Mouse (Mus musculus): ENCODE measurements around the gene Pitpnm3. TPM values are rescaled to one million over a fixed set of nuclear protein-coding genes. Genes with fewer than 3 reads are reported as not detected.

Gene Pitpnm3
- polyA plus RNA-seq, 1 experiment from 2014 or later, result 0.24 TPM

DNA sequence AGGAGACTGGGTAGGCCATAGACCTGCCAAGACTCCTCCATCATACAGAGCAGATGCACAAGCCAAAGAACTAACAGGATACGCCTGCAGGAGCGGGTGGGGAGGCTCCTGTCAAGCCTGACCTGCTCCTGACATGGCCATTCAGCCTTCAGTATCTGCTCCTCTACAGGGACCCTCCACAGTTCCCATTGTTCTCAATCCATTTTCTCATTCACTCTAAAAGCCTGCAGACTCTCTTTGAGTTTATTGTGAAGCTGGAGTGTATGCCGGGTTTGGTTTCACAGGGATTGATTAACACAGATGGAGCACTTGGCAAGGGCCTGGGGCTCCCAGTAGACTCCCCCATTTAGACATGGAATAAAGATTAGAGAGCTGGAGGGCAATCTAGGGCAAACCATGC lies 12.3 kb upstream of the Pitpnm3 start:
- DNase-seq (ENCODE audit: low spot score) (no peak), ATAC-seq (ENCODE audit: insufficient number of reproducible peaks, low FRiP score, low TSS enrichment, low read depth) (no peak)
- Histone ChIP-seq H3K36me3 (ENCODE audit: control insufficient read depth, insufficient read depth, low read length) (no peaks in the 10 kb centered on the region), H3K9ac (ENCODE audit: low read length) (no peak overlapping the region), H3K27ac (replicated peaks; ENCODE audit: low read depth, low read length) (no peak overlapping the region), H3K4me3 (ENCODE audit: low read depth, low read length) (no peak overlapping the region), H3K4me1 (ENCODE audit: control insufficient read depth, insufficient read depth, low read length) (no peaks in the 10 kb centered on the region), H3K4me2 (ENCODE audit: low read depth, severe bottlenecking) (no peak overlapping the region), H3K27me3 (ENCODE audit: control insufficient read depth, insufficient read depth, low read length) (no peaks in the 10 kb centered on the region), H3K9me3 (ENCODE audit: control insufficient read depth, low read length) (no peaks in the 10 kb centered on the region)
- WGBS, result 68% methylated on average over 3 of the region's 3 CpGs

DNA sequence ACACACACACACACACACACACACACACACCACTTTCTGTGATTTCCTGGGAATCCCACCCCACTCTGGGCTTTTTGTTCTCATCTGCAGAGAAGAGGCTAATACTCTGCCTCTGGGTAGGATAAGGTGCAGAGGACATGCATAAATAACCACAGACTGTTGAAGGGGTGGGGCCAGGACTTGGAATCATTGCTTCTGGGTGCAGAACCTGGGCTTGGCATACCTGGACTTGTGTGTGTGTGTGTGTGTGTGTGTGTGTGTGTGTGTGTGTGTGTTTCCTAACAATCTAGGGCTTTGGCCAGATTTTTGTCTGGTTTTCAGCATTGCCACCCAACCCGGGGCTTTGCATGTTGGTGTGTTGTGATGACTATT lies 10.3 kb upstream of the Pitpnm3 start:
- H3K27ac ChIP-seq (replicated peaks; ENCODE audit: low read depth, low read length), result no peak overlapping the region
- ATAC-seq (ENCODE audit: insufficient number of reproducible peaks, low FRiP score, low TSS enrichment, low read depth), result no peak
- H3K4me2 ChIP-seq (ENCODE audit: low read depth, severe bottlenecking), result no peak overlapping the region
- H3K9ac ChIP-seq (ENCODE audit: low read length), result no peak overlapping the region
- no peaks in the 10 kb centered on the region for H3K4me1 ChIP-seq (ENCODE audit: control insufficient read depth, insufficient read depth, low read length)
- H3K36me3 ChIP-seq (ENCODE audit: control insufficient read depth, insufficient read depth, low read length), result no peaks in the 10 kb centered on the region
- no peak overlapping the region for H3K4me3 ChIP-seq (ENCODE audit: low read depth, low read length)
- DNase-seq (ENCODE audit: low spot score), result no peak
- H3K9me3 ChIP-seq (ENCODE audit: control insufficient read depth, low read length), result no peaks in the 10 kb centered on the region
- no peaks in the 10 kb centered on the region for H3K27me3 ChIP-seq (ENCODE audit: control insufficient read depth, insufficient read depth, low read length)
- 89% methylated on average over 1 of the region's 1 CpGs for WGBS

DNA sequence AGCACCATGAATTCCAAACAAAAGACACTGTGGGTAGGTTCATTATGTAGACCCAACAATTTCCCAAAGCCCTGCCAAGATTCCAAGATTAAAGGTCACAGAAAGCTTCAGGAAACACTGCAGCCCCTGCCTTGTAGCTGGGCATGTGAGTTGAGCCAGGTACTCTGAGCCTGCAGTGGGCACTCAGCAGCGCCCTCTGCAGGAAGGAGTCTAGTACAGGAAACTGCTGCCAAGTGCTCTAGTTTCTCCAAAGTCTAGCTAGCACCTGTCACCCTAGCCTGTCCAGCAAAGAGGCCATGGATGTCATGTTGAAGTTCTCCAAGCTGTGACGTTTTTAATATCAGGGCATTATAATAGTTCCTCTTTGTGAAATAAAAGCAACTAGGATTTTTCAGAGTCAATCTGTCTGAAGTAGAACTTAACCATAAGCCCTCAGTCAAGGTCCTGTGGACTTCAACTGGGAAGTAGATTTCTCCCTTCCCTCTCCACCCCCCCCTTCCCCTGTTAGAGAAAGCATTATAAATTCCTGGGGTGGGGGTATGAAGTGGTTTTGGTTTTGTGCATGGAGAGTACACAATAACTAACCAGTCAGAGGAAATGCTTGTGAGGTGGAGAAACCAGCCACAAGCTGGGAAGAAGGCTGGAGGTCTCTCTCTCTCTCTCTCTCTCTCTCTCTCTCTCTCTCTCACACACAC lies 9.8 kb upstream of the Pitpnm3 start:
- Histone ChIP-seq H3K4me3 (ENCODE audit: low read depth, low read length) (no peak overlapping the region), H3K27ac (replicated peaks; ENCODE audit: low read depth, low read length) (no peak overlapping the region), H3K4me2 (ENCODE audit: low read depth, severe bottlenecking) (no peak overlapping the region), H3K4me1 (ENCODE audit: control insufficient read depth, insufficient read depth, low read length) (no peaks in the 10 kb centered on the region), H3K9me3 (ENCODE audit: control insufficient read depth, low read length) (no peaks in the 10 kb centered on the region), H3K27me3 (ENCODE audit: control insufficient read depth, insufficient read depth, low read length) (no peaks in the 10 kb centered on the region), H3K36me3 (ENCODE audit: control insufficient read depth, insufficient read depth, low read length) (no peaks in the 10 kb centered on the region), H3K9ac (ENCODE audit: low read length) (no peak overlapping the region)
- ATAC-seq (ENCODE audit: insufficient number of reproducible peaks, low FRiP score, low TSS enrichment, low read depth) (no peak), DNase-seq (ENCODE audit: low spot score) (peak; percentile 49)
- 6% methylated on average over 2 of the region's 2 CpGs for WGBS

DNA sequence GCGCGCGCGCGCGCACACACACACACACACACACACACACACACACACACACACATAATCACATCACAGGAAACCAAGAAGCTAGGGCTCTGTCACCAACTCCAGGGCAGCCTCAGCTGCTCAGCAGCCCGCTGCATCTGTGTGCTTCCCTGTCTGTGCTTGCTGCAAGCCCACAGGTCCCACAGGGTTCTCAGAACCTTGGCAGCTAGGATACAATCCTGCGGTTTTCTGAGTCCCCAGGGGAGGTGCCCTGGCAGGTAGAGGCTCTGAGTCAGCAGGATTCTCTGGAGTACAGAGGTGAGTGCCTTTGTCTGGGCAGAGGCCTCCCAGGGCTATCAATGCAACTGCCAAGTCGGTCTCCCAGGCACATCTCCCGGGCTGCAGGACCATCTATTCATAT lies 7.3 kb upstream of the Pitpnm3 start:
- DNase-seq (ENCODE audit: low spot score) (no peak), ATAC-seq (ENCODE audit: insufficient number of reproducible peaks, low FRiP score, low TSS enrichment, low read depth) (no peak)
- Histone ChIP-seq H3K27me3 (ENCODE audit: control insufficient read depth, insufficient read depth, low read length) (no peaks in the 10 kb centered on the region), H3K36me3 (ENCODE audit: control insufficient read depth, insufficient read depth, low read length) (no peaks in the 10 kb centered on the region), H3K4me2 (ENCODE audit: low read depth, severe bottlenecking) (no peak overlapping the region), H3K4me1 (ENCODE audit: control insufficient read depth, insufficient read depth, low read length) (no peaks in the 10 kb centered on the region), H3K4me3 (ENCODE audit: low read depth, low read length) (no peak overlapping the region), H3K9me3 (ENCODE audit: control insufficient read depth, low read length) (no peaks in the 10 kb centered on the region), H3K27ac (replicated peaks; ENCODE audit: low read depth, low read length) (no peak overlapping the region), H3K9ac (ENCODE audit: low read length) (no peak overlapping the region)
- WGBS, result 48% methylated on average over 10 of the region's 10 CpGs

DNA sequence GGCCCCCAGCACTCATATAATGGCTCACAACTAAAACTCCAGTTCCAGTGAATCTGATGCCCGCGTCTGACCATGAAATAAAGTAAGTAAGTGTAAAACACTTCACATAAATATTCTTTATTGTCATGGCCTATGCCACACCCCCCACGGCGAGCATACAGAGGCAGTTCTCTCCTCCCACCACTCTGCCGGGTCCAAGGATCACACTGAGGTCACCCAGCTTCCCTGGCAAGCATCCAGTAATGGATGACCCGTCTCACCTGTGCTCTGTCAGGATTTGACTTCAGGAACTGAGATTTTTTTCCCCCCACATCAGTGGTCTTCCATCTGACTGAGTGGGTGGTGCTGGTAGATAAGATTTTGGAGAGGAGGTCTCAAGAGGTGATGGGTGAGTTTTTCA lies 4.6 kb upstream of the Pitpnm3 start:
- DNase-seq (ENCODE audit: low spot score), result no peak
- Histone ChIP-seq H3K4me3 (ENCODE audit: low read depth, low read length) (no peak overlapping the region), H3K9me3 (ENCODE audit: control insufficient read depth, low read length) (no peaks in the 10 kb centered on the region), H3K9ac (ENCODE audit: low read length) (no peak overlapping the region), H3K4me1 (ENCODE audit: control insufficient read depth, insufficient read depth, low read length) (peaks cover 3% of the 10 kb centered on the region; the same call in 1 of the 2 replicates), H3K36me3 (ENCODE audit: control insufficient read depth, insufficient read depth, low read length) (no peaks in the 10 kb centered on the region), H3K27me3 (ENCODE audit: control insufficient read depth, insufficient read depth, low read length) (peaks cover 25% of the 10 kb centered on the region), H3K27ac (replicated peaks; ENCODE audit: low read depth, low read length) (no peak overlapping the region), H3K4me2 (ENCODE audit: low read depth, severe bottlenecking) (no peak overlapping the region)
- WGBS, result 61% methylated on average over 6 of the region's 6 CpGs
- no peak for ATAC-seq (ENCODE audit: insufficient number of reproducible peaks, low FRiP score, low TSS enrichment, low read depth)

DNA sequence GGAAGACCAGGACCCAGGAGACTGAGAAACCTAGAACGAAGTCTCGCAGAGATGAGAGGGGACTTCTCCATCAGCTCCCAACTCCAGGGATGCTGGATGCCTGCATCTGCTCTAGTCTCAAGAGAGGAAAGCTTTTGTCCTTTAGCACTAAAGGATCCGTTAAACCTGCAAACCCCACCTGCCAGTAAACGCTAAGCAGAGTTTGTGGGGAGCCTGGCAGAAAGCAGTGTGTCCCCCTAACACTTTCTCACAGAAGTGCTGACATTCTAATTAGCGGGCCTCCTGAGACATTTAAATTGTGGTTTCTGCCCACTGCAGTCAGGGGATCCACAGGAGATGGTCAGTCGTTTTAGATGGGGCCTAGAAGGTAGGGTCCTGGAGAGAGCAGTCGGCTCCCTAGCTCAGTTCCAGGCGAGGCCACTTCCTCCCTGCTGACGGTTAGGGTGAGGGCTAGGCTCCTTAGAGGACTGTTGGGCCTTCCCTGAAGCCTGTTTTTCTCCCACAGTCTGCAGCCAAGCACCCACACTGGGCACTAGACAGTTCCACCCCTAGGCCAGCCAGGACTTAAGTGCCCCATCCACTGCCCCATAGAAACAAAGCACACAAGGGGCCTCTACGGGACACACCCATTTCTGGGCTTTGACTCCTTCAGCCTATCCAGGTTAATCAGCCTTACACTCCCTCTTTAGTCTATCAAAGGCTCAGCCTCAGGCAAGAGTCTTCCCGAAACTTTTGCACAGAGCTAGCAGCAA lies 829 bp upstream of the Pitpnm3 start:
- WGBS, result 20% methylated on average over 11 of the region's 11 CpGs
- ATAC-seq (ENCODE audit: insufficient number of reproducible peaks, low FRiP score, low TSS enrichment, low read depth) (no peak), DNase-seq (ENCODE audit: low spot score) (no peak)
- Histone ChIP-seq H3K27me3 (ENCODE audit: control insufficient read depth, insufficient read depth, low read length) (peaks cover 51% of the 10 kb centered on the region), H3K9me3 (ENCODE audit: control insufficient read depth, low read length) (no peaks in the 10 kb centered on the region), H3K4me3 (ENCODE audit: low read depth, low read length) (peak overlapping the region; percentile 45; the same call in 1 of the 2 replicates), H3K9ac (ENCODE audit: low read length) (no peak overlapping the region), H3K36me3 (ENCODE audit: control insufficient read depth, insufficient read depth, low read length) (no peaks in the 10 kb centered on the region), H3K27ac (replicated peaks; ENCODE audit: low read depth, low read length) (no peak overlapping the region), H3K4me2 (ENCODE audit: low read depth, severe bottlenecking) (peak overlapping the region; percentile 99; the same call in 1 of the 2 replicates), H3K4me1 (ENCODE audit: control insufficient read depth, insufficient read depth, low read length) (peaks cover 3% of the 10 kb centered on the region; the same call in 1 of the 2 replicates)

DNA sequence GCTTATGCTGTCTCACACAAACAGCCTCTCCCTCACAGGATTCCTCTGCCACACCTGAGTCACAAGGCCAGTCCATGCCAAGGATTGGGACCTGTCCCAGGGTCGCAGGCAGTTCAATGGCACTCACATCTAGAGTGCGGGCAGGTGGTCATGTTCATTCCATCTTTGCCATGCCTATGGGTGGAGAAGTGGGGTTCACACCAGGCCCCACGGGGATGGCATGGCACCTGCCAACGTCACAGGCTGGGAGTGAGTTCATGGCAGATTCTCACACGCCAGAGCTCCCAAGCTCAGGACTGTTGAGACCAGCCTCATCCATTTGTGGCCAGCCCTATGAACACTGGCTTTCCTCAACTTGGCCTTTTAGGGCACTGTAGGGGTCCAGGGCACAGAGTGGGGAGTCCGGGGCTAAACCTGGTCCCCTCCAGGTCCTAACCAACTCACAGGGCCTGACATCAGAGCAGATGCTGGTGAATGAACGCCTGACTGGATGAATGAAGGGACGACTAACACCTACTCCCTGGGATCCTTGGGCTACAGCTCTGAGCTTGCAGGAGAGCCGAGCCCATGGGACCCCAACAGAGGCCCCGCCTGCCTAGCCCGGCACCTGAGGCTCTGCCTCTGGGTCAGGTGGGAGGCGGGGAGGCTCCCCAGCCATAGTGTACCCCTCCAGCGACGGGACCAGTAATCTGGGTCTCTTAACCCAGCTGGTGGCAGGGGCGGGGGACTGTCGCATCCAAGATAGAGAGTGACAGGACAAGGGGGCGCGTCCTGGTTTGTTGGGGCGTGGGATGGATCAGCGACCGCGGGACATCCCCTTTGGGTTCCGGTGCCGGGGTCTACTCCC lies 819 bp downstream of the Pitpnm3 start:
- no peak overlapping the region; the same call in 1 of the 2 replicates for H3K9ac ChIP-seq (ENCODE audit: low read length)

DNA sequence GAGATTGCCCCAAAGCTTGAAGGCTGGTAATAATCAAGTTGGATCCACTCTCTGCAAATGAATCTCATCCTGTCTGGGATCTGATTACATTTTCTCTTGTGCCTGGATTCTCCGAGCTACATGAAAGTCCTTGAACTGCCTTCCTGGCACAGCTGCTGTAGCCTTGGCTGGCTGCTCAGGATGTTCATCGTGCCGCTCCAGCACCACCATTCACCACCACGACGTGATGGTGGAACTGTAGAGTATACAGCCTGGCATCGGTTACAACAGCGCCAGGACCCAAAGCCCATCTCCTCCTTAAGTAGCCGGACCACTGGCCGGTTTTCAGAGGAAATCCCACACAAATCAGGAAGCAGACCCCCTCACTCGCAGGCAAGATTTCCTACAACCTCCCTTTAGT lies 2.5 kb downstream of the Pitpnm3 start:
- DNase-seq (ENCODE audit: low spot score) (no peak), ATAC-seq (ENCODE audit: insufficient number of reproducible peaks, low FRiP score, low TSS enrichment, low read depth) (no peak)
- Histone ChIP-seq H3K36me3 (ENCODE audit: control insufficient read depth, insufficient read depth, low read length) (no peaks in the 10 kb centered on the region), H3K9me3 (ENCODE audit: control insufficient read depth, low read length) (no peaks in the 10 kb centered on the region), H3K4me3 (ENCODE audit: low read depth, low read length) (no peak overlapping the region), H3K27ac (replicated peaks; ENCODE audit: low read depth, low read length) (no peak overlapping the region), H3K4me2 (ENCODE audit: low read depth, severe bottlenecking) (no peak overlapping the region), H3K4me1 (ENCODE audit: control insufficient read depth, insufficient read depth, low read length) (peaks cover 3% of the 10 kb centered on the region; the same call in 1 of the 2 replicates), H3K27me3 (ENCODE audit: control insufficient read depth, insufficient read depth, low read length) (peaks cover 51% of the 10 kb centered on the region), H3K9ac (ENCODE audit: low read length) (no peak overlapping the region)
- WGBS, result 84% methylated on average over 10 of the region's 10 CpGs

More for the DNA sequence above, 819 bp downstream of the Pitpnm3 start:
- H3K9me3 ChIP-seq (ENCODE audit: control insufficient read depth, low read length), result no peaks in the 10 kb centered on the region
- no peak for ATAC-seq (ENCODE audit: insufficient number of reproducible peaks, low FRiP score, low TSS enrichment, low read depth)
- H3K4me2 ChIP-seq (ENCODE audit: low read depth, severe bottlenecking), result peak overlapping the region; percentile 99
- no peaks in the 10 kb centered on the region for H3K36me3 ChIP-seq (ENCODE audit: control insufficient read depth, insufficient read depth, low read length)
- H3K4me1 ChIP-seq (ENCODE audit: control insufficient read depth, insufficient read depth, low read length), result peaks cover 3% of the 10 kb centered on the region; the same call in 1 of the 2 replicates
- no peak overlapping the region for H3K27ac ChIP-seq (replicated peaks; ENCODE audit: low read depth, low read length)
- 16% methylated on average over 20 of the region's 24 CpGs for WGBS
- peaks cover 51% of the 10 kb centered on the region for H3K27me3 ChIP-seq (ENCODE audit: control insufficient read depth, insufficient read depth, low read length)
- no peak for DNase-seq (ENCODE audit: low spot score)
- H3K4me3 ChIP-seq (ENCODE audit: low read depth, low read length), result peak overlapping the region; percentile 45

Measured in limb, embryonic 11.5 days (tissue).